Mouse (Mus musculus): ENCODE results near the gene Gsta3.

DNA sequence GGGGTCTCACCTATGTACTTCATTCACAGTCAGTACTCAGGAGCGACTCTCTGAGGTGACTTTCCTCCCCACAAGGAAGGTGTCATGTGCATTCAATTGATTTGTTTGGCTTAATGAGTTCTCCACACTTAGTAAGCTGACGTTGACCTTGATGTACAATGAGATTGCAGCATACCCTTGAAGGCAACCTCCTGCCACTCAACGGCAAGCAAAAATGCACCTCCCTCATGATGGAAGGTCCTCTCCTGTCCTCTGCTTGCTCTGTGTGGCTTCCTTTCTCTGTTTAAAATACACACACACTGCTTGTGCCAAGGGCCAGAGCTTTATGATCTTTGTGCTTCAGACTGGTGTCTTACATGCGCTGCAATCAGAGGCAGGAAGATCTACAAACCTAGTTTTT lies 64.3 kb downstream of the Gsta3 start:
- TF ChIP-seq CHD2 (IDR thresholded peaks at IDR 0.05; ENCODE audit: low read depth, low read length) (no peak), MAFK (IDR thresholded peaks at IDR 0.05; ENCODE audit: insufficient read depth, low read depth, low read length) (no peak), ZC3H11A (IDR thresholded peaks at IDR 0.05; ENCODE audit: borderline replicate concordance, low read depth, low read length) (no peak), ZNF384 (IDR thresholded peaks at IDR 0.05; ENCODE audit: low read depth, low read length) (no peak), HCFC1 (IDR thresholded peaks at IDR 0.05; ENCODE audit: borderline replicate concordance, insufficient read depth, low read length) (no peak)

All from ES-E14 (cell line).